Mouse (Mus musculus) cerebellum, postnatal 14 days (tissue): ENCODE results near the gene Eml2.

Experiments
- DNase-seq, 2 experiments: peaks; one replicate each; pipeline ENCODE4 v3.0.0; 2021; ENCODE audit warnings: mixed read lengths in 2 of 2

Eml2 gene

DNA sequence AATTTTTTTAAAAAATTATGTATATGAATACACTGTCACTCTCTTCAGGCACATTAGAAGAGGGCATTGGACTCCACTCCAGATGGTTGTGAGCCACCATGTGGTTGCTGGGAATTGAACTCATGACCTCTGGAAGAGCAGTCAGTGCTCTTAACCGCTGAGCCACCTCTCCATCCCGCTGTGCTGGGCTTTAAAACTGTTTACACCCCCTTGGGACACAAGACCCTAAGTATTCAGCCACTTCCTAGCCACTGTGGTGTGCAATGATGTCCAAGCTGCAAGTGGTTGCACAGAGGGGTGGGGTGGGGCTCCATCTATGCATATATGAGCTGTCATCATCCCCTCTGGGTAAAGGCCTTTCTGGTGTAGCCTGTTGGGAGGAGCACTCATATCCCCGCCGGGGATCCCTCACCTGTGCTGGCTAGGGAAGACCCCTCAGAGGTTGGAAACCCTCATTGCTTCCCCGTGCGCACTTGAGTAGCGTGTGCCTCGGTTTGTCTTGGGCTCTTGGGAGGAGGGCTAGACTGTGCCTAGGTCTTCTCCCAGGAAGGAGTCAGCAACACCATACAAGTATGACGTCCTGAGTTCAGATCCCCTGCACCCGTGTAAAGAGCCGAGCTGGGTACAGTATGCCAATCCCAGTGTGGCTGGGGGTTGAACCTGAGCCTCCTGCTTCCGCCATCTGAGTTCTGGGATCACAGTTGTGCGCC lies 32.1 kb downstream of the Eml2 start:
- DNase-seq = no peak

DNA sequence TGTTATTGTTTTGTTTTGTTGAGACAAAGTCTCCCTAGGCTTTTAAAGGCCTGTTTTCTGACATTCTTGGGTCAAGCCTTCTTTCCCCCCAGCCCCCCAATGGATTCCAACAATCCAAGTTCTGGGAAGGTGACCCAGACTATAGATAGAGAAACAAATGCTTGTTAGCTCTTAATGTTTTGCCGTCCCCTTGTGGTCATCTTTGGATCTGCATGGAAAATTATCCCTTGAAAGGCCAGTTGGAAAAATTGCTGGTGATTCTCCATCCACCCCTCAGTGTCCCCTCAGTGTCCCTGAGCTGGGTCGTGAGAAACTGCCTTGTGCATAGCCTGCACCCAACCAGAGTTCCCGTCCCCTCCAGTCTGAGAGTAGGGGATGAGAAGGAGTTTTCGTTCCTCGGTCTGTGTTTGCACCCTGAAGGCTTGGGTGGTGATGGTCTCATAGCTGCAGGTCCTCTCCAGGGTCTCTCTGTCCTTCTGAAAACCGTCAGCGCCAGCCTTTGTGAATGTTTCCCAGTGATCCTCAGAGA lies 32.8 kb downstream of the Eml2 start:
- peak; percentile 80 to 86 for DNase-seq

DNA sequence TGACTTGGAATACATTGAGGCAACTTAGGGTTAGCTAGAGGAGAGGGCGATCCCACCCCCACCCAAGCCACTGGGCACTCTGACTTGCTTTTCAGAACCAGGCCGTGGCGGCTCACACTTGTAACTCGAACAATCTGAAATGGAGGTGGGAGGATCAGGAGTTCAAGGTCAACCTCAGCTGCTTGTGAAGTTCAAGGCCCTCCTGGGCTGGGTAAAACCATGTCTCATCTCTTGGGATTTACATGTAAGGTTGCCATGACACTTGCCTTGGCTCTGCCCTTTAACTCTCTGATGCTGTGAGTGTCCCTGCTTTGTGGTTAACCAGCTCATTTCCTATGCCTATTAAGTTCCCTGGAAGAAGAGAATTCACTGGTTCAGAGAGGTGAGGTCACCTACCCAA lies 33.3 kb downstream of the Eml2 start:
- no peak for DNase-seq

DNA sequence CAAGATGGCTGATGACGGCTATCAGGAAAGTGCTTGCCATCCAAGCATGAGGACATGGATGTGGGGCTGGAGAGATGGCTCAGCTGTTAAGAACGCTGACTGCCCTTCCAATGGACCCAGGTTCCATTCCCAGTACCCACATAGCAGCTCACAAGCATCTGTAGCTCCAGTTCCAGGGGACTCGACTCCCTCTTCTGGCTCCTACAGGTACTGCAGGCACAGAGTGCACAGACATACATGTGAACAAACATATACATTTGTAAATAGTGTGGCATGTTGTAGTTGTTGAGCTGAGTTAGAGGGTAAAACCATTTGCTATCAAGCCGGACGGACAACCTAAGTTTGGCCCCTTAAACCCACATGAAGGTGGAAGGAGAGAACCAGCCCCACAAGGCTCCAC lies 33.8 kb downstream of the Eml2 start:
- peak in 1 of 2 experiments; percentile 49 for DNase-seq

DNA sequence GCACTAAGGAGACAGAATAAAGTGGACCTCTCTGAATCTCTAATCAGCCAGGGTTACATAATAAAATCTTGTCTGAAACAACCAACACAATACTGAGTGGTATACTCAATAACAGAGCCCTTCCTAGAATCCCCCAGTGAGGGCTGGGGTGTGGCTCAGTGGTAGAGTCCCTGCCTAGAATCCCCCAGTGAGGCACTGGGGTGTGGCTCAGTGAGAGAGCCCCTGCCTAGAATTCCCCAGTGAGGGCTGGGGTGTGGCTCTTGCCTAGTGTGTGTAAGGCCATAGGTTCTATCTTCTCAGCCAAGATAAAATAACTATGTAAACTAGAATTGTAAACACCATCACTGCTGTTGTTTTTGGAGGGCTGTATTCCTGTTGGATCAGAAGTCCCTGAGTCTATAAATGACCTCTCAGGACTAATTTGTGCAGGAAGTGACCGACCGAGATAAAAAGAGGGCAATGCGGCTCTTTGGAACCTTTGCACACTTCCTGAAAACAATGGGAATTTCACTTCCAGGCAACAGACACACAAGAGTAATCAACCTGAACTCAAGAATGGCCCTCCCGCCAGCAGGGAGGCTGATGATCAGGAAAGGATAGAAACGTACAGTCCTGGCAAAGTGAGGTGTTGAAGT lies 34.9 kb downstream of the Eml2 start:
- no peak for DNase-seq

DNA sequence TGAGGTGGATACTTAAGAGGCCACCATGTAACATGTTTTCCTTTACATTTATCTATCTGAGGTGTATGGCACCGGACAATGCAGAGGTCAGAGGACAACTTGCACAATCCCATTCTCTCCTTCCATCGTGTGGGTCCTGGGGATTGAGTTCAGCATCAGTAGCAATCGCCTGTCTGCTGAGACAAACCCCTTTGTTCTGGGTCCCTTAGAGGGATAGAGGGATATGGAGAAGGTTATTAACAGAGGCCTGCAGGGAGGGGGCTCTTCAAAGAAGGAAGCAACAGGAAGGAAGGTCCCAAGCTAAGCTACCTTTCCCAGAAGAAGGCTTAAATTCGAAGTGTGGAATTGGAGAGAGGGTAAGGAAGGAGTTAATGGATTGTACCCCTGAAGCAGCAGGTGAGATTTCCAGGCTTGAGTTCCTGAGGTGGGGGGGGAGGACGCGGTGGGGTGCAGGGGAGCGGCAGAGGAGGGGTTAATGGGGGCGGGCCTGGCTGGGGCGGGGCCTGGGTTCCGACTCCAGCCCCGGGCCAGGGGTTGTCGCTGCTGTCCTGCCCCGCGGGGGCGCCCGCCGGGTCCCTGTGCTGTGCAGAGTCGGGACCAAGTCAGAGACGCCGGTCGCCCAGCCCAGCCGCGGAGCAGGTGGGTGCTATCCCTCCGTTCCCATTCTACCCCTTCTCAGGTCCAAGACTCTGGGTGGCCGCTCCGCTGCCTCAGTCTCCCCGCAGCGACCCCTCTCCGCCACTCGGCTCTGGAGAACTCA lies 36.0 kb downstream of the Eml2 start, which contains the start of gene Gpr4:
Gene Gpr4, plus strand, starts transcription at position 543 of the 760 bp plus-strand sequence.
- DNase-seq = no peak

DNA sequence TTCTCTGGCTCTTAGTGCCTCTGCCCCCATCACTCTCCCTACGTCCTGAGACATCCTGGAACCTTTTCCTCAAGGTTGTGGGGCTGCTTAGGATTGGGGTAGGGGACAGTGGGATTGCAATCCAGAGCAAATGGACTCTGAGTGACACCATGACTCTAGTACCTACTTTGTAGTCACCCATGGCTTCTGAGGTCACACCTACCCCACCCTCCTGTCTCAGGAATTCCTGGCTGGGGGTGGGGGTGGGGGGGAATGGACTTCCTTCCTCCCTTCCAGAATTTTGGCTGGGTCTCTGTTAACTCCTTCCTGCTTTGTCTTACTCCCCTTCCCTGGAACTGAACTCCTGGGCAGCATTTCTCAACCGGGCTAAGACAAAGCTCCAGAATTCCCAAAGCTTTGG lies 37.2 kb downstream of the Eml2 start:
- DNase-seq = no peak

DNA sequence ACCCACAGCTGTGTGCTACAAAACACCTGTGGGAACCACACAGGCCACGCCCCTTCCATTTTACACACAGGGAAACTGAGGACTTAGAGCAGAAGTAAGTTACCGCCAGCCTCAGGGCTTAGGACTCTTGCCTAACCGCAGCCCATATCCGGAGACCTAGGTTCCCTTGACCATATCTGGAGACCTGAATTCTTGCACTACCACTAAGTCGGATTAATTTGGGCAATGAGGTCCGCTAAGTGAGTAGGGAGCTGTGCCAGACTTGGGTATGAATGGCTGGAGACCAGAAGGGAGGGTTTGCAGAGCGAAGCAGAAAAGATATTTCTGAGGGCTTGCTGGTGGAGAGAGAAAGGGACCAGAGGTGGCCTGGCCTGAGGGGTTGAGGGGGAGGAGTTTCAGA lies 38.1 kb downstream of the Eml2 start:
- DNase-seq = no peak

DNA sequence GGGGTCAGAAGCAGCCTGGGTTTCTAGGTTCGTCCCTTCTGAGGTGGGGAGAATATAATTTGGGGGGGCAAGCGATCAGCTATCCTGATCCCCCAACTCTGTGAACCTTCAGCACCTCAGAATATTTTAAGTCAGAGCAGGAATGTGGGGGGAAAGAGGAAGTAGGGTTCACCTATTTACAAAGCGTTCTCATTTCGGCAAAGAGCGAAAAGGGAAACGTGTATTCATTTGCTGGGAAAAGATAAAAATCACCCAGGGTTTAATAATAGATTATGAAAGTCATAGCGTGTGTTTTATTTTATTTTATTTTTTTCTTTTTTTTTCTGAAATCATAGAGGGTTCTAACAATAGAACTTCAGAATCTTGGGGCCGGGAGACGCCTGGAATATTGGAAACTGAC lies 38.7 kb downstream of the Eml2 start:
- DNase-seq = no peak

DNA sequence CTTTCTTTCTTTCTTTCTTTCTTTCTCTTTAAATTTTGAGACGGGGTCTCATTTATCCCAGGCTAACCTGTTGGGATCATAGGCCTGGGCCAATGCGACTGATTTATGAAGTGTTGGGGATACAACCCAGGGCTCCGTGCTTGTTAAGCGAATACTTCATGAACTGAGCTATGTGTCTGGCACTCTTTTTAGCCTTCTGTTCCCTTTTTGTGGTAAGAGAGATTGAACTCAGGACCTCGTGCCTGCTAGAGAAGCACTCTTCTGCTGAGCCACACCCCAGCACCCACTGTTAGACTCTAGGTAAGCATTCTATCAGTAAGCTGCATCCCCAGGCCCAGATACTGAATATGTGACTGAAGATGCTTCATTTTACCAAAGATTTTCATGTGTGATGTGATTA lies 41.3 kb downstream of the Eml2 start:
- DNase-seq = no peak

DNA sequence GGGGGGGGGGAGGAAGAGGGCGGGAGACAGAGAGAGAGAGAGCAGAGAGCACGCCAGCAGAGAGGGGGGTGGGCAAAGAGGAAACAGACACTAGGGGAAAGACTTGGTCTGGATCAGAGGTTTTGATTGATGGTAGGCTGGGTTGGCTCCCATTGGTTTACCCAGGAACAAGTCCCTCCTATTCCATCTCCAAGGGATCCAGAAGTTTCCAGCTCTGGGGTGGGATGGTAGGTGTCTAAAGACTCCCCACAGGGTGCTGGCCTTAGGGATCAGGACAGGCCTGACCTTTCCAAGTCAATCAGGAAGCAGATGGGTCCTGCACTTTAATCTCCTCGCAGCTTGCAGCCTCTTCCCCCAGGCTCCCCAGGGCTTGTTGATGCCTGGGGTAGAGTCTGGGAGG lies 41.7 kb downstream of the Eml2 start:
- no peak for DNase-seq

DNA sequence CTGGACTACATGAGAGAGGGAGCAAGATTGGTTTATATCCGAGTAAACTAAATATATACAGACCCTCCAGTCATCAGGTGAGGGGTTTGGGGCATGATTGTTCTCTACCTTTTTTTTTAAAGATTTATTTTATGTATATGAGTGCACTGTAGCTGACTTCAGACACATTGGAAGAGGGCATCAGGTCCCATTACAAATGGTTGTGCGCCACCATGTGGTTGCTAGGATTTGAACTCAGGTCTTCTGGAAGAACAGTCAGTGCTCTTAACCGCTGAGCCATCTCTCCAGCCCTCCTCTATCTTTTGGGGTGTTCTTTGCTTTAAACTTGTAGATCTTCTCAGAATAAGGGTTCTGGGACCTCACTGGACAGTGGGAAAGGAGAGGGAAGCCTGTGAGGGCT lies 43.8 kb downstream of the Eml2 start:
- DNase-seq = no peak

DNA sequence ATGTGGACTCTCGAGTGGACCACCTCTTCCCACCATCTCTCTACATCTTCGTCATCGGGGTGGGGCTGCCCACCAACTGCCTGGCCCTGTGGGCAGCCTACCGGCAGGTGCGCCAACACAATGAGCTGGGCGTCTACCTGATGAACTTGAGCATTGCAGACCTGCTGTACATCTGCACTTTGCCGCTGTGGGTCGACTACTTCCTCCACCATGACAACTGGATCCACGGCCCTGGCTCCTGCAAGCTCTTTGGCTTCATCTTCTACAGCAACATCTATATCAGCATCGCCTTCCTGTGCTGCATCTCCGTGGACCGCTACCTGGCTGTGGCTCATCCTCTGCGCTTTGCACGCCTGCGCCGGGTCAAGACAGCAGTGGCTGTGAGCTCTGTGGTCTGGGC lies 46.0 kb downstream of the Eml2 start:
- no peak for DNase-seq

DNA sequence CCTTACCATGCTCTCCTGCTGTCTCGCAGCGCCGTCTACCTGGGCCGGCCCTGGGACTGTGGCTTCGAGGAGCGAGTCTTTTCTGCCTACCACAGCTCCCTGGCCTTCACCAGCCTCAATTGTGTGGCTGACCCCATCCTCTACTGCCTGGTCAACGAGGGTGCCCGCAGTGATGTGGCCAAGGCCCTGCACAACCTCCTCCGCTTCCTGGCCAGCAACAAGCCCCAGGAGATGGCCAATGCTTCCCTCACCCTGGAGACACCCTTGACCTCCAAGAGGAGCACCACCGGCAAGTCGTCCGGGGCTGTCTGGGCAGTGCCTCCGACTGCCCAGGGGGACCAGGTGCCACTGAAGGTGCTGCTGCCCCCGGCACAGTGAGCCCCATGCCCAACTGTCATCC lies 46.7 kb downstream of the Eml2 start:
- DNase-seq = no peak

DNA sequence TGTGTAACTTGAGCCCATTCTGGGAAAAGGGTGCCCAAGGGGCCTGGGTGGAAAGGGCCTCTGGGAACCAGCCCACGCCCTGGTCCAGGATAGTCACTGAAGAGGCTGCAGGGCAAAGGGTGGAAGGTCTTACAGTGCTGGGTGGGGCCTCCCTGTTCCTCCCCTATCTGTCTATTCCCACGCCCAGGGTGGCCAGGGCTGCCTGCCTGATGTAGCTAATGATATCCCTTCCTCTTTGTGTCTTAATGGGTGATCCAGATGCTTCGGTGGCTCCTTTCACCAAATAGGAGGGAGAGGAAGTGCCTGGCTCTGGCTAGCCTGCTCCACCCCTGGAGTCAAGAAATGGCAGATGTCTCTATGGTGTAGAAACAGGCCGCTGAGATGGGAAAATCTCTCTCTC lies 48.7 kb downstream of the Eml2 start:
- DNase-seq = no peak

DNA sequence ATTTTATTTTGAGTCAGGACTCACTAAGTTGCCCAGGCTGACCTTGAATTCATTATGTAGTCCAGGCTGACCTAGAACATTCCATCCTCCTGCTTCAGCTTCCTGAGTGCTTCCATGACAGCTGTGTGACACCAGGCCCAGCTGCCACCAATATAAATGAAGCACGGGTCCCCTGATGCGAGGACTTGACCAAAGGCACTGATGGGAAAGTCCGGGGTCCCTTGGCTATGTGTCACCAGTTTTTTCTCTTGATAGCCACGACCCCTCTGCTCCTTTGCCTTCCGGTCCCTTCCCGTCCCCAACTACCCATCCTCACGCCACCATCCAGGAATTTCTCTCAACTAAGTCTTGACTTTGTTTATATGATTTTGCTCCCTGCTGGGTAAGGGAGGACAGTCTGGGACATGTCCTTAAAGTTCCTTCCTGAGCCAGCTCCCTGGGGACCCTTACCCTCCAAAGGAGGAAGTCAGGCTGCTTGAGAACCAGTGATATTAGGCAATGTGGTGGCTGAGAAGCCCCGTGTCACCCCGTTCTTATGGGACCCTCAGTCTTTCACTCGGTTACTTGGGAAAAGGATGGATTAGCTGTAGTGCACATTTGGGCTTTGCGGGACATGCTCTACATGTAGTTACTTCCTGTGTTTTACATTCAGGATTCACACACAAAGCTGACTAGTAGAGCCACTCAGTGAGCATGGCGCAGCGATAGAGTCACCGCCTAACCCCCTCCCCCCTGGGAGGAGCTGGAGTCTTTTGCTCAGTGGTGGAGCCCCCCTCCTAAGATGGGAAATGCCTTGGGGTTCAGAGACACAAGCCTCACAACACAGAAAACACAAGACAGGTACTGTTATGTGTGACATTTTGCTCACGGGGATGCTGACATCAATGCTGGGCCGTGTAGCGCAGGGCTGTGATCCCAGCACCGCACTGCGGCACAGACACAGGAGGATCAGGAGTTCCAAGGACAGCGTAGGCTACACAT lies 50.9 kb downstream of the Eml2 start:
- peak; percentile 32 to 59 for DNase-seq

DNA sequence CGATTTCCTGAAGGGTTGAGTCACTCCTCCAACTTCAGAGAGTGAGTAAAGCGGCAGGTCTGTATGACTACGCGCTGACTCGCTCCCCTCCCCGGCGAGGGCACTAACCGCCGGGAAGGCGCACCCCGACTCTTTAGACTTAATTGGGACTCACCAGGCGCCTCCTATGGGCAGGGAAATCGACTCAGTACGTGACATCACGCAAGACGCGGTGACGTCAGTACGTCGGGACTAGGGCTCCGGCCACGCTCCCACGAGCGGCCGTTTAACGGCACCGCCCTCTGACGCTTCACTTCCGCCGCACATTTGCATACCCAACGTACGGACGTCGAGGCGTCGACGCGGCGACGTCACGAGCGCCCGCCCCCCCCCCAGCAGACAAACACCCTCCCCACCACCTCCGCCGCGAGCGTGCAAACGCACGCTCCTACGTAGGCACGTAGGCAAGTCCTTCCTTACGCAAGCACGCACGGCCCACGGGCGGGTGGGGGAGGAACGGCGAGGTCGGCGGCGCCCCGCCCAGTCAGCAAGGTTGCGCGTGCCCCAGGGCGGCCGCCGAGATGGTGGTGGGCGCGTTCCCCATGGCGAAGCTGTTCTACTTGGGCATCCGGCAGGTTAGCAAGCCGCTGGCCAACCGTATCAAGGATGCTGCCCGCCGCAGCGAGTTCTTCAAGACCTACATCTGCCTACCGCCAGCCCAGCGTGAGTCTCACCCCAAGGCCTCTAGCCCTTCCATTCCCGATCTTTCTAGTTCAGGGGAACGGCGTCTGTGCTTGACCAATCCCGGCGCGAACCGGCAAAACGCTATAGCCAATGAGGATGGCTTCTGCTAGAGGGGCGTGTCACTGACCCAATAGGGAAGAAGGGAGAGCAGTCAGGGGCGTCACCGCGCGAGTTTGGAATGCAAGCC lies 51.9 kb downstream of the Eml2 start, which contains the start of gene Opa3:
Gene Opa3, plus strand, starts transcription at position 452 of the 910 bp plus-strand sequence.
- peak; percentile 99 to 100 for DNase-seq

DNA sequence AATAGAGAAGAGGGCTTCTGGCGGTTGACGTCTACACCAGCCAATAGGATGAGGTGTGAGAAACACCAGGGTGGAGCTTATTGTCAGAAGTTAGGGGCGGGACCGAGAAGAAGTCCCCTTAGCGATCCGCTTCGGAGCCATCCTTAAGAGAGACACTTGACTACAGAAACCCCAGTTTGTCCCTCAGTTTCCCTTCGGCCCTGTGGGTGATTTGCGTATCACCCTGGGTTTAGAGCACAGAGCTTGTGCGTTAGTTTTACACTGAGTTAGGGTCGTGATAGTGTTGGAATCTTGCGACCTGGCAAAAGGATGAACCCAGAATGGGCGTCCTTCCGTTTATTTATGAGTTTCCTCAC lies 52.5 kb downstream of the Eml2 start:
- DNase-seq = no peak

DNA sequence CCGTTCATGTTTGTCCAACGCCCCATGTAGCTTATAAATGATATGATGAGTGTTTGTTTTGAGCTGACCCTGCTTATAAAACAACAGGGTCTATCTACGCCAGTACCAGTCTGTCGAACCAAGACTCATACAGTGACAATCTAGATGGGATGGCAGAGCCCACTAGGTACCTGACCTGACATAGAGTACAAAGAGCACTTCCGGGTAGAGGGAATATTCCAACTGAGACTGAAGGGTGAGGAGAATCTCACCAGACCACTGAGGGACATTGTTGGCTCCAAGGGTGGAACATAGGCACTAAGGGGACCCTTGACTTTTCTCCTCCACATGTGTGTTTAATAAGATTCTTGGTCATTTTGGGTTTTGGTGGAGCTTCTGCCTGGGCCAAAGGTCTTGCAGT lies 53.2 kb downstream of the Eml2 start:
- DNase-seq = no peak

DNA sequence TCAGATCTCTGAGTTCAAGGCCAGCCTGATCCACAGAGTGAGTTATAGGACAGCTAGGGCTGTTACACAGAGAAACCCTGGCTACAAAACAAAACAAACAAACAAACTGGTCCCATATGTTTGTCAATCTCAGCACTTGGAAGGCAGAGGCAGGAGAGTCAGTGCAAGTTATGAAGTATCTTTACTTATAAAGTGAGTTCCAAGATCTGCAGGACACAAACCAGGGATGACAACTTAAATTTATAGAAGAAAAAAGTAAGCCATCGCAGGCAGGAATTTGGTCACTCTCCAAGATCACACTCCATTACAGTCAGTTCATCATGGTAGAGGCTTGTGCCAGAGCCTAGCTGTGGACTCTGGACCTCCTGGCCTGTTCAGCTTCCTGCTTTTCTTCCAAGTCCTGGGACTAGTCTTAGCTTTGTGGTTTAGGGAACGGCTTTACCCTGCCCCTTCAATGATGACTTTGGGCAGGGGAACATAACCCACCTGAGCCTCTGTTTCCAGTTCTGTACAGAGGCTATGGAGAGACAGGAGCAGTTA lies 53.9 kb downstream of the Eml2 start:
- DNase-seq = no peak

DNA sequence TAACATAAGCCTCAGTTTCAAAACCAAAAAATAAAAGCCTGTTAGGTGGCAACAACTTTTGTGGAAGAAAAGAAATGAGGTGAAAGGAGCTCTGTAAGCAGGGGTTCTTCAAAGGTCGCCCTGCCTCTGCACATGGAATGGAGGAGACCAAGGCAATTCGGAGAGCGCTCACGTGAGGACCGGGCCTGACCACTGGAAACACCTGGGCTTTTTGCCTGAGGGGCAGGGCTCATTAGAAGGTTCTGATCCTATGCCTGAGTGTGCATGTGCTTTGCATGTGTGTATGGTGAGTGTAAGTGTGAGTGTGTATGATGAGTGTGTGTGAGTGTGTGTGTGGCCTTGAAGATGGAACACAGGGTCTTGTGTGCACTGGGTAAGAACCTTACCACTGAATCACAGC lies 54.7 kb downstream of the Eml2 start:
- no peak for DNase-seq
